Mouse (Mus musculus) testis, adult 2 months (tissue): ENCODE measurements around the gene Ift122. TPM values are rescaled to one million over a fixed set of nuclear protein-coding genes. Genes with fewer than 3 reads are reported as not detected.

Experiments
- H3K27ac ChIP-seq: fragments of 200-500 bp; 2 replicates; pipeline ENCODE4 v1.5.1; 2012; ENCODE audit warnings: low read depth, low read length; ENCODE audit not compliant: control insufficient read depth, insufficient read depth
- H3K27me3 ChIP-seq: fragments of 200-500 bp; 2 replicates; pipeline ENCODE4 v1.6.1; 2012; ENCODE audit warnings: mild to moderate bottlenecking, low read length, moderate library complexity; ENCODE audit not compliant: control insufficient read depth, insufficient read depth
- H3K36me3 ChIP-seq: fragments of 200-500 bp; 2 replicates; pipeline ENCODE4 v1.6.1; 2012; ENCODE audit warnings: mild to moderate bottlenecking, low read length; ENCODE audit not compliant: control insufficient read depth, insufficient read depth
- H3K4me1 ChIP-seq: fragments of 200-500 bp; 2 replicates; pipeline ENCODE4 v1.6.1; 2012; ENCODE audit warnings: low read length; ENCODE audit not compliant: control insufficient read depth, insufficient read depth
- H3K4me3 ChIP-seq: fragments of 200-500 bp; 2 replicates; pipeline ENCODE4 v1.5.1; 2012; ENCODE audit warnings: low read depth, mild to moderate bottlenecking, low read length, moderate library complexity, mixed read lengths; ENCODE audit not compliant: control insufficient read depth
- CTCF ChIP-seq: fragments of 200-500 bp; IDR thresholded peaks from 2 replicates; pipeline ENCODE4 v1.5.1; 2012; ENCODE audit warnings: low read depth, mild to moderate bottlenecking, inconsistent platforms, low read length, moderate library complexity; ENCODE audit not compliant: control insufficient read depth, insufficient read depth, insufficient replicate concordance
- POLR2A ChIP-seq: fragments of 200-500 bp; IDR thresholded peaks from 2 replicates; pipeline ENCODE4 v1.6.1; 2012; ENCODE audit warnings: low read depth, mild to moderate bottlenecking, inconsistent platforms, low read length, moderate library complexity; ENCODE audit not compliant: control insufficient read depth
- polyA plus RNA-seq: library from polyadenylated mRNA; depleted of rRNA; stranded (reverse); fragments of >200 nt; gene quantifications from 2 replicates; pipeline ENCODE4 v1.2.3, GENCODE M21; 2012

The Ift122 gene
- polyA plus RNA-seq, 1 experiment, result 128 TPM

DNA sequence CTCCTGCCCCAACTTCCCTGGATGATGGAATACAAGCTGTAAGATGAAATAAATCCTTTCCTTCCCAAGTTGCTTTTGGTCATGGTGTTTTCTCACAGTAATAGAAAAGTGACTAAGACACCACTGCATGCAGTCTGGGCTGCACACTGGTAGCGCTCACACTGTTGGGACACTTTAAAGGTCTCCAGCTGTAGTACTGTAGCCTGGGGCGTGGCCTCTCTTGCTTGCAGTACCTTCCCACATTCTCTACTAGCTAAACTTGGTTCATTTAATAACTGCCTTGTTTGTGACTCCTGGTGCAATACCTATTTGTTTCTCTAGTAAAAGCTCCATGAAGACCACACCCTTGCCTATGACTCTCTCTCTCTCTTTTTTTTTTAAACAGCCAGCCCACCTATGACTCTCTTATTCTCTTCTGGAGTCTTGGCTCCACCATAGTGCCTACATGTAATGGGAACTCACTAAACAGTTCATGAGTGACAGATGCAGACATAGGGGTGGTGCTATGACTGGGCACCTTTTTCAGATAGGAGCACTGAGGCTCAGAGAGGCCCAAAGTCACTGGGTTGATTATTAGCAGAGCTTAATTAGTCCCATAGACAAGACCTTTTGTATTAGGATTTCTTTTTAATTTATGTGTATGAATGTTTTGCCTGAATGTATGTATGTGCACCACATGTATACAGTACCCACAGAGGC, 21.0 kb upstream of the Ift122 start:
- no peak overlapping the region for H3K27ac ChIP-seq
- no peaks in the 10 kb centered on the region for H3K36me3 ChIP-seq
- H3K27me3 ChIP-seq, result no peaks in the 10 kb centered on the region
- no peak overlapping the region for H3K4me3 ChIP-seq
- no peak for TF ChIP-seq CTCF
- no peak for TF ChIP-seq POLR2A
- H3K4me1 ChIP-seq, result no peaks in the 10 kb centered on the region

- H3K27ac ChIP-seq, result no peak overlapping the region
- H3K4me1 ChIP-seq, result peaks cover 8% of the 10 kb centered on the region
- no peak overlapping the region for H3K4me3 ChIP-seq
- no peaks in the 10 kb centered on the region for H3K36me3 ChIP-seq
- TF ChIP-seq CTCF (no peak), POLR2A (no peak)
- no peaks in the 10 kb centered on the region for H3K27me3 ChIP-seq
Observed at GRCm38 (mm10) chr6:115833861-115834260, 19.4 kb upstream of the Ift122 start.

GRCm38 (mm10) chr6:115838161-115838597, 15.1 kb upstream of the Ift122 start, which contains the start of gene Efcab12:
Efcab12 (minus strand) TSS chr6:115838412.
- Histone ChIP-seq H3K27ac (peak within 1 kb of the TSS; percentile 85), H3K4me1 (peaks cover 8% of the 10 kb centered on the region), H3K4me3 (peak within 1 kb of the TSS; percentile 89), H3K36me3 (no peaks in the 10 kb centered on the region), H3K27me3 (no peaks in the 10 kb centered on the region)
- TF ChIP-seq POLR2A, result peak; percentile 54; the same call in 1 of the 2 replicates
- no peak for TF ChIP-seq CTCF

DNA sequence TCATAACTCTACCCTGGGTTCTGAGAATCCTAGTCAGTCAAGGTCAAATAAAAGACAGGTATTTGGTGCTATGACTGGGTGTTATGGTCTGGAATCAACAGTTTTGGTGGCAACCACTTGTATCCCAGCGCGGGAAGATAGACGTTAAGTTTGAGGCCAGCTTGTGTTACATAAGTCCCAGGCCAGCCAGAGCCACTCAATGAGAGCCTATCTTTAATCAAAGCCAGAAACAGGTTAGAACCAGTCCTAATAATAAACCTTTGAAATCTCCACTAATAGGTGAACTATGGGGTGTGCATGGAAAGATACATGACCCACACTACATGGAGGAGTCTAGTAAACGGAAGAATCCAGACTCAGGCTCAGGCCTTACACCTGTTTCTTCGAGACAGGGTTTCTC, 14.5 kb upstream of the Ift122 start:
- no peaks in the 10 kb centered on the region for H3K36me3 ChIP-seq
- H3K27ac ChIP-seq, result no peak overlapping the region
- H3K27me3 ChIP-seq, result no peaks in the 10 kb centered on the region
- peak overlapping the region; percentile 89 for H3K4me3 ChIP-seq
- TF ChIP-seq POLR2A (no peak), CTCF (no peak)
- H3K4me1 ChIP-seq, result peaks cover 8% of the 10 kb centered on the region

GRCm38 (mm10) chr6:115845006-115845405, 8.3 kb upstream of the Ift122 start:
- Histone ChIP-seq H3K27me3 (no peaks in the 10 kb centered on the region), H3K36me3 (no peaks in the 10 kb centered on the region), H3K4me1 (no peaks in the 10 kb centered on the region), H3K4me3 (no peak overlapping the region), H3K27ac (no peak overlapping the region)
- TF ChIP-seq POLR2A (no peak), CTCF (no peak)

- Histone ChIP-seq H3K27me3 (no peaks in the 10 kb centered on the region), H3K36me3 (no peaks in the 10 kb centered on the region)
- TF ChIP-seq CTCF, result peak; percentile 34; the same call in 1 of the 2 replicates
- TF ChIP-seq POLR2A, result no peak
Observed at GRCm38 (mm10) chr6:115846640-115847411, 6.4 kb upstream of the Ift122 start.

DNA sequence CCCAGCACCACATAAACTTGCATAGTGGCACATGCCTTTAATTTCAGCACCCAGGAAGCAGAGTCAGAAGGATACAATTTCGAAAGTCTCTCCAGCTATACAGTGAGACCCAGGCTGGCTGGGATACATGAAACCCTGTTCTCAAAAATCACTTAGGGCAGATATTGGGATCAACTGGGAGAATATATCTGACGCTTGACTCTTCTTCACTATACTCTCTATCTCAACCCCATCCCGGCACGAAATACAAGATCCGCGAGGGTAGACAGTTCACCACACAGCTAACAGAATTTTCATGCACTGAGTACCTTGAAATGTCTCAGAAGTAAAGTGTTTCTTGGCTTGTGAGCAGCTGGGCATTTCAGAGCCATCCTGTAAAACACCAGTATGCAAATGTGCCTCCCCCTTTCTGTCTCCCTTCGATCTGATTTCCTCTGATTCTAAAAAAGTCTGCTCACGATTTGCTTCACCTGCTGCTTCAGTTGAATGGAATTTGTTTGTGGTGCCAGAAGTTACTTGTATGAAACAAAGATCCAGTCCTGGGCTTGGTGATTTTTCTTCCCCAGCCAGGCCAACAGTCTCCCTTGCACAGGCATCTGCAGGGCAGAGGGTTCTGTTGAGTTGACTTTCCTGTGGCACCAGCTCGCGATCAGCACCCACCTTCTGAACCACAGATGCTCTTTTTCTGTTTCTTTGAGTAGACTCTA, 4.5 kb upstream of the Ift122 start:
- H3K4me3 ChIP-seq, result no peak overlapping the region
- H3K36me3 ChIP-seq, result no peaks in the 10 kb centered on the region
- H3K27ac ChIP-seq, result no peak overlapping the region
- no peaks in the 10 kb centered on the region for H3K4me1 ChIP-seq
- H3K27me3 ChIP-seq, result no peaks in the 10 kb centered on the region
- TF ChIP-seq POLR2A (no peak), CTCF (no peak)

More at GRCm38 (mm10) chr6:115846640-115847411, 6.4 kb upstream of the Ift122 start:
- Histone ChIP-seq H3K27ac (no peak overlapping the region), H3K4me3 (no peak overlapping the region), H3K4me1 (no peaks in the 10 kb centered on the region)
